Mouse (Mus musculus): ENCODE results near the gene Slc6a9. TPM values are rescaled to one million over a fixed set of nuclear protein-coding genes. Genes with fewer than 3 reads are reported as not detected.

Slc6a9 gene
- total RNA-seq, 2 experiments from 2014 or later, result 0.76 to 1.9 TPM

DNA sequence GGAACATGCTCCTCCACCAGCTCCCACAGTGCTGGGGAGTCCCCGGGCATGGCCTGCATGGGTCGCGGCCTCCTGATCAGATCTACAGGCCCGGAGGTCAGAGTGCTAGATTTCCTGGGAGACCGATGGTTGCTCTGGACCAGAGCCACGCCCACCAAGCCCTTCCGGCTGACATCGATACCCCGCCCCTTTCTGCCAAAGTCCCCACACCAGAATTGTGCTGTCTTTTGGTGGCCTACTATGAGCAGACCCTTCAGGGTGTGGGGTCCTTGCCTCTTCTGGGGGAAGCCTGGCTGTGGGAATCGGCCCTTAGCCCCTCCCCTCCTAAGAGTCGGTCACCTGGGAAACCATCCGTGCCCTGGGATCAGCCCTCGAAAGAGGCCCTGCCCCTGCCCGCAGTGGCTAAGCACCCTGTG, 38.2 kb downstream of the Slc6a9 start, which contains the start of gene Ccdc24:
Gene Ccdc24, minus strand, starts transcription at position 87 of the 416 bp plus-strand sequence.
- ATAC-seq (ENCODE audit: poor library complexity, severe bottlenecking), result no peak

DNA sequence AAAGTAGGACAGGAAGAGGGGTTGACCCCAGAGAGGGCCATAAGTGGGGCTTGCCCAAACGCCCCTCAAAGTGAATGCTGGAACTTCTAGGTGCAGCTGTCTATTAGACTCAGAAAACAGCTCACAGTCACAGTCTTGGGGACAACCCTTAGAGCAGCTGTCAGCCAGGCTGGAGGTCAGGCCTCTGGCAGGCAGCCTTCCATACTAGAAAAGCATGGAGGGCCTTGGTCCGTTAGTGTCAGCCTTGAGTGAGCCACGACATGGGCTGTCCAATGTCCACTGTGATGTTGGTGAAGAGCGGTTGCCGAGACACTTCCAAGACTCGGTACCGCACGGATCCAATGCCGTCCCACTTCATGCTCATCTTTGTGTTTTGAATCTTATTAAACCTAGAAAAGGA, 39.3 kb downstream of the Slc6a9 start:
- ATAC-seq (ENCODE audit: poor library complexity, severe bottlenecking), result no peak

DNA sequence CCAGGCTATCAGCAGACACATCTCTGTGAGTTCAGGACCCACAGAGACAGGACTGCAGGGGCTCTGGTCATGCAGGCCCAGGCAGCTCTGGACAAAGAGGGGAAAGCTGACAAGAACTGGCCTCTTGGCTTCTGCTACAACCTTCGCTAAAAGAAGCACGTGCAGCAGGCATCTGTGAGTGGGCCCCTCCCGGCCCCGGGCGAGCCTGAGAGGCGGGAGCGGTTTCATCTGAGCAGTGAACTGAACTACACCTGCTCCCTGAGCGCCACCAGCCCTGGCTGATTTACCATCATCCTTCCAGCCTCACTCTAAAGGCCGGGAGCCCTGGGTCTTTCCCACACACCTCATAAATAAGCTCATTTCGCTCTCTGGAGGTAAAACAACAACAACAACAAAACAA, 44.0 kb downstream of the Slc6a9 start:
- ATAC-seq (ENCODE audit: poor library complexity, severe bottlenecking), result no peak

DNA sequence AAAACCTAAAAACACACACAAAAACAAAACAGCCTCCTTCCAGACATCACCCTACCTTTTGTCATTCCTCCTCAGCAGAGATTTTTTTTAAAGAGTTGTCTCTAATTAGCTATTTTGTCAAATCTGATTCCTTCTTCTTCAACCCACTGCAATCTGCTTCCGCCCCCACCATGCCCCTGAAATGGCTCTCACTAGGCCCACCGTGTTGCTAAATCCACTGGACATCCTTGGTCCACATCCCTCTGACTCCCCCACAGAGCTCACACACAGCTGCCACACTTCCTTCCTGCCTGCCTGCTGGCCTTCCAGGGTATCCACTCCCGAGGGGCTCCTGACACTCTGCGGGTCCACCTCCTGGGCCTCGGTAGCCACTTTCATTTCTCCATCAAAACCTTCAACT, 44.4 kb downstream of the Slc6a9 start:
- ATAC-seq (ENCODE audit: poor library complexity, severe bottlenecking), result no peak

DNA sequence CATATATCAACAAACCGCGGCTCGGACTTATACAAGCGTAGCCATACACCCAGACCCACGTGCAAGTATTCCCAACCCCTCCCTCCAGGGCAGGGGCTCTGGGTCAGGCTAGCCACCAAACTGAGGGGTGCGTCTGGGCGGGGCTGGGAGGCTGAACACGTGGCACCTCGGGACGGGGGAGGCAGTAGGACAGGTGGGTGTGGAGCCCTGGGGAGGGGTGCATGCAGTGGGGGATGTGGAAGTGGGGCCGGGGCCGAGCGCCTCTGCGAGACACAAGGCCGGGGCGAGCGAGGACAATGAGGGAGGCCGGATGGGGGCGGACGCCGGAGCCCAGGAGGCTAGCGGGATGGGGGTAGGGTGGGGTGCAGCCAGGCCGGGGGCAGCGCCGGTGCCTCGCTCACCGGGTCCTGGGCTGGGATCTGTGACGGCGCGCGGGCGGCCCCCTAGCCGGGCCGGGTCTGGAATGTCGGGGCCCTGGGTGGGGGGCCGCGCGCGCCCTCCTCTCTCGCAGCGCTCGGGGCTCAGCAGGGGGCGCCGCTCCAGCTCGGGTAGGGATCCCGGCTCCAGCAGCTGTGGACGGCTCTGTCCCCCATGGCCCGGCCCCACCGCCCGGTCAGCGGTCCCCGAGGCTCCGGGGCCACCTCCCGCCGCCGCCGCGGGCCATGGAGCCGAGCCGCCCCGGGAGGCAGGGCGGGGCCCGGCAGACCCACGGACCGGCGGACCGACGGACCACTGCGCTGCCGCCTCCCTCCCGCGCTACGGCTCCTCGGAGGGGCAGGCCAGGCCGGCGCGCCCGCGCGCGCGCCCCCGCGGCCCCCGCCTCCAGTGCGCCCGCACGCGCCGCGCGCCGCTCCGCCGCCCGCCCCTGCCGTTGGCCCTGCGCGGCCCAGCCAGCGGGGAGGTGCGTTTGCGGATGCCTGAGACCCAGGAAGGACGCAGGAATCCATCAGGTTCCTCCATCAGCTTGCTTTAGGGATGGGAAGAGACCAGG, 48.7 kb downstream of the Slc6a9 start, which contains the start of gene B4galt2:
Gene B4galt2, minus strand, starts transcription at position 787 of the 991 bp plus-strand sequence.
- no peak for ATAC-seq (ENCODE audit: poor library complexity, severe bottlenecking)

DNA sequence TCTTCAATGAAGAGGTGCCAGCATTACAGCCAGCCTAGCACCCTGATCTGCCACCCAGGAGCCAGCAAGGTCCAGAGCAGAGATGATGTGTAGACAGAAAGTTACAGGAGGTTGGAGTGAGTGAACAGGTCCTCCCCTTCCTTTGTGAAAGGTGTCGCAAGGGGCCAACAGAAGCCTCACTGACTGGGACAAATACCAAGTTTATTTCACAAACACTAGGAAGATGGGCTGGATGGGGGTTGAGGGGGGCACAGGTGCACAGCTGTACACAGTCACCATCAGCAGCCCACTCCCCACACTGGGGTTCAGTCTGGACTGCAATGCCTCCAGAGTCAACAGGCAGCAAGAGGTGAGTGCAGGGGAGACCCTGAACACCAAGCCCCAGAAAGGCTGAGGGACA, 49.8 kb downstream of the Slc6a9 start:
- no peak for ATAC-seq (ENCODE audit: poor library complexity, severe bottlenecking)

DNA sequence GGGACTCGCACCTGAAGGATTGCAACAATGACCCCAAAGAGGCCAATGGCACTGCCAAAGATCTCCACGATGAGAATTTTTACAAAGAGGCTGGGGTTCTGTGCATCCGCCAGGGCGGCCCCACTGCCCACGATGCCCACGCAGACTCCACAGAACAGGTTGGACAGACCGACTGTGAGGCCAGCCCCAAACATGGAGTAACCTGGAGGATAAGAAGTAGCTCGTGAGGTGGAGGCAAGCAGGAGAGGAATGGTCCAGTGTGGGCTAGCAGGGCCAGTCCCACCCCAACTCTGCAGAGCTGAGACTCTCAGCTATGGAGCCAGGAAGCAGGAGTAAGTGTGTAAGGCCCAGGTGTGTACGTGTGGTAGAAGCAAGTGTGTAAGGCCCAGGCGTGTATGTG, 50.8 kb downstream of the Slc6a9 start:
- ATAC-seq (ENCODE audit: poor library complexity, severe bottlenecking), result no peak

DNA sequence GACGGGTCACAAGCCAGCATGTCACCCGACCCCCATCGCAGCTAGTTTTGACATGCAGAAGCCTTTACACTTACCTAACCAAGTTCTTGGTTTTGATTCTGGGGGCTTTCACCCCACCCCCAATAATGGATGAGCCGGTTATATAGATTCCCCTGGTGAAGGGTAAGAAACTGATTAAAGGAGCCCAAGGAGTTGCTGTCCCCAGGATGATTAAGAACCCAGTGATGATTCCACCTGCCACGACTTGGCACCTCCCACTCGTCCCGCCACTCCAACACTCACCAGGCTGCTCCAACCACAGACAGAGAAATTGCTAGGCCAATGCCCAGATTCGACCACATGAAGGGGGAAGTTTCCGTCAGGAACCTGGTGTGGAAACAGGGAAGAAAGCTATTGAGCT, 51.7 kb downstream of the Slc6a9 start:
- ATAC-seq (ENCODE audit: poor library complexity, severe bottlenecking), result no peak

DNA sequence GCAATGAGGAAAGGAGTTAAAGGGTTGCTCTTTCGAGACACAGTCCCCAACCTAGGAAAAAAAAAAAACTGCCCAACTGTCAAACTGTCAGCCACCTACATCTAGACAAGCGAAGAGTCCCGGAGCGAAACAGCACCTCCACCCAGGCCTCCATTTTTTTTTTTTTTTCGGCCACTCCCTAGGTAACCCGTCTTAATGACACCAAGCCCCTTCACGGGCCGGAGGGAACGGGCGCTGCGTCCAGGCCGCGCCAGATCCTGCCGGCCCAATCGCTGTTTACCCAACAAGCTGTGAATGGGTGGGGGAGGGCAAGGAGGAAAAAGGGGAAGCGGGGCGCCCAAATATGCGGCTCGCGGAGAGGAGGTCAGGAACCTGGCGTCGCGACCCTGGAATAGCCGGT, 52.3 kb downstream of the Slc6a9 start:
- ATAC-seq (ENCODE audit: poor library complexity, severe bottlenecking), result peak; percentile 64

DNA sequence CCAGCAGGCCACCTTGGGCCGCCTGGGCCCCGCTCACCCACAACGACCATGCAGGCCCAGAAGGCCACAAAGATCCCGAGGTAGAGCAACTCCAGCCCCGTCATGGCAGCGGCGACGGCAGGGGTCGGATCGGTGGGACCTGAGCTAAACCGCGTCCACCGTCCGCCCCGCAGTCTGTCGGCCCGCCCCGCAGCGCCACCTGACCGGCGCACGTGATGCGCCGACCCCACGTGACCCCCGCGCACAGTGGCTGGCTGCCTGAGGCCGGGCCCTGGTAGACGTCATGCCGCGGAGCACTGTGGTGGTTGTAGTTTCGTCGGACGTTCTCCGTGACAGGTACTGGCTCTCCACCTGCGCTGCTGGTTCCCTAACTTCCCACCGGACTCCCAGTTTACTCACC, 52.8 kb downstream of the Slc6a9 start, which contains the start of gene Atp6v0b:
Gene Atp6v0b, minus strand, starts transcription at position 201 of the 400 bp plus-strand sequence.
- peak; percentile 75 for ATAC-seq (ENCODE audit: poor library complexity, severe bottlenecking)

DNA sequence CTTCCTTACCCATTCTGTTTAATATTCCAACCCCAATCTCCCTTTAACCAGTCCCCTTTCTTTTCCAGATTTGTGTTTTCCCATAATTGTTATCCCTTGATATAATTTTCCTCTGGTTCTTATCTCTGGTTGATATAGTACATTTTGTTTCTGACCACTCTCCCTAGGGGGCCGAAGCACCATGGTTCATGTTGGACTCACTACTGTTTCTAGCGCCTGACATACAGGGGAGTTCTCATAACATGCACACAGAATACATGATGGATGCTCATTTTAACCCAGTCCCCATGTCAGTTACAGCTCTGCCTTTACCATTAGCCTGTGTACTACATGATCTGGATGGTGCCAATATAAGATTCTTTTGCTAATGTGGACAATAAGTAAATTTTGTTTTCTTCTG, 53.6 kb downstream of the Slc6a9 start:
- ATAC-seq (ENCODE audit: poor library complexity, severe bottlenecking), result no peak

DNA sequence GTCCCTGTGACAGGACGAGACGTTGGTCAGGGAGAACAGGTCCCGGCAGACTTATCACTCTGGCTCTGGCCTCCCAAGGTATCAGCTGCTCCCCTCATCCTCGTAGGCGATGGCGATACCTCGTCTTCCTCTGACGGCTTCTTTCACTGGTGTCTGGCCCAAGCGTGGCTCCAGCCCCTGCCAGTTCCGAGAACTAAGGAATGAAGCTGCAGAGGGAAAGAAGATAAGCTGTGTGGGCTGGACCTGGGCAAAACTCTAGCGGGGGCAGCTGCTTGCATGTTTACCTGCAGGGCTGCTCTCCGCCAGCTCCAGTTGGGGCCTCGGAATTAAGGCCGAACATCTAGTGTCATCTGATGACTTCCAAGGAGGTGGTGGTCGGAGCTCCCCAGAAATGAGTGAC, 55.2 kb downstream of the Slc6a9 start:
- ATAC-seq (ENCODE audit: poor library complexity, severe bottlenecking), result no peak

DNA sequence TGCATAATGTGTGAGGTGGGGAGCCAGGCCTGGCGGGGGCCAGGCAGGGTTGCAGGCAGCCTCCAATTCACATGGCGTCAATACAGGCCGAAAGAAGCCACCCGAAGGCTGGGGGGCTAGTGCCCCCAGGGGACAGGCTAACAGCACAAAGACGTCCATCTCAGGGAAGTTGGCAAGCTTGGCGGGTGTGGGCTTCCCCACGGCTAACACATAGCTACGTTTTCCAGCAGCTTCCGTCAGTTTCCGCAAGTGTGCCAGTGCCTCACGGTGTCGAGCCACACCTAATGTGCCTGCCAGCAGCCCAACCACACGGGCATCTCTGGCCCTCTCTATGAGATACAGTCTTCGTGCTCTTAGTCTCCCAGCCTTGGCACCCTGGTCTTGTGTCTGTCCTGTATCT, 55.7 kb downstream of the Slc6a9 start:
- no peak for ATAC-seq (ENCODE audit: poor library complexity, severe bottlenecking)

DNA sequence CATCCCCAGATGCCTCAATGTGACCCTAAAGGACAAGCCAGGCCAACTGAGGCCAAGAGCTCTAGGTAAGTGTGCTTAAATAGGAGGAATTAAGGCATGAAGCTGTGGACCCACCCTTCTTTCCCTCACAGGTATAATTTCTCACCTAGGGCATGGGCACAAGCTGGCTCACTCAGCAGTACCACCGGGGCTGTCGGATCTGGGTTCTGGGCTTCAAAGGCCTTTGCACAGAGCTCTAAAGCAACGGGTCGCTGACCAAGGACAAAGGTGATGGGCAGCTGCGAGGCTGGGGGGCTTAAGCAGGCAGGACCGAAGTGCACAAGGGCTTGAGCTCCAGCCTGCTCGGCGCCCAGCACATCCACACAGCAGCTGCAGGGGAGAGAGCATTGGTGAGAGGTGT, 56.4 kb downstream of the Slc6a9 start:
- ATAC-seq (ENCODE audit: poor library complexity, severe bottlenecking), result no peak

DNA sequence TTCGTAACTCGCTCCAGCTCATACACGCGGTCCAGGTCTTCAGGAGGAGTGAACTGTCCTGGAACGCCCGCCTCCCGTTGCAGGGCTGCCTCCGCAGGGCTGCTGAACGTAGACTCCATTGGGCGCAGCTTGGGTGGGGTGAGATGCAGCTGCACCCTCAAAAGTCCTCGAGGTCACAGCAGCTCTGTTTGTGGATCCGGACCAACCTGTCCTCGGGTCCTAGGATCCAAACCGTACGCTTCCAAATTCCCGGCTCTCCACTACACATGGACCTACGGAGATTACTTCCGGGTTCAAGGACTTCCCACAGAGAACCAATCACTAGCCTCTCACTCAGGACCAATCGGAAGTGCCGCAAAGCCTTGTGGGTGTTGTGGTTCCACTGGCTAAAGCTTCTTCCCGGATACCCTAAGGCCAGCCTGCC, 57.4 kb downstream of the Slc6a9 start, which contains the start of gene Dph2:
Gene Dph2, minus strand, starts transcription at position 295 of the 424 bp plus-strand sequence.
- peak; percentile 89 for ATAC-seq (ENCODE audit: poor library complexity, severe bottlenecking)

DNA sequence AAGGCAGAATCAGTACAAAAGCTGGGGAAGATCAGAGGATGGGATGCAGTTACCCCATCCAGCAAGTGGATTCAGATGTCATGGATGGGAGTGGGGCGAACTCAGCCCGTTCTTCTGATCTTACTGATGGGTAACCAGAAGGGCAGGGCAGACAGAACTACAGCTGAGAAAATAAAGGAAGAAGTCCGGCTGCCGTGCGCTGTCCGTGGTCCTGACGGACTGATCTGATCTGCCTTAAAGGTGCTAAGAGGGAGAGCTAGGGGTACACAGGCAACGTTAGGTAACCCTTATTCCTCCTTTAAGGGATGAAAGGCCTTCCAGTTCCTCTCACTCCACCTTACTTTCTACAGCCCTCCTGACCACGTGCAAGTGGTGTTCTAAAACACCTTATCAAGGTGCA, 59.1 kb downstream of the Slc6a9 start:
- no peak for ATAC-seq (ENCODE audit: poor library complexity, severe bottlenecking)

DNA sequence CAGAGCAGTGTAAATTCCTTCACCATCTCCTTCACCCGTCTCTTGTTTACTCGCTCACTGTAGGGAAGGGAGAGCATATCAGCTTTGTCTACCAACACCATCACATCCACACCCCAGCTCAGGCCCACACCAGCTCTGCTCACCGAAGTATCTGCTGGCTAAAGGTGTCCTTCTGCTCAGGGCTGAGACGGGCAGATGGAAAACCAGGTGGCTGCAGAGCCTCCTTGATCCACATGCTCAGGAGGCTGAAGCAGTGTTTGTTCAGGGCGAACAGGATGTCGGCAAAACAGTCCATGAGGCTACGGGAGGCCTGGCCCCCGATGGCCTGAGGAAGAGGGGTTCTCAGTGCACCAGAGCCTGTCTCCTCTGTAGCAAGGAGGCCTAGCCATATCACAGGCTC, 60.3 kb downstream of the Slc6a9 start:
- ATAC-seq (ENCODE audit: poor library complexity, severe bottlenecking), result no peak

DNA sequence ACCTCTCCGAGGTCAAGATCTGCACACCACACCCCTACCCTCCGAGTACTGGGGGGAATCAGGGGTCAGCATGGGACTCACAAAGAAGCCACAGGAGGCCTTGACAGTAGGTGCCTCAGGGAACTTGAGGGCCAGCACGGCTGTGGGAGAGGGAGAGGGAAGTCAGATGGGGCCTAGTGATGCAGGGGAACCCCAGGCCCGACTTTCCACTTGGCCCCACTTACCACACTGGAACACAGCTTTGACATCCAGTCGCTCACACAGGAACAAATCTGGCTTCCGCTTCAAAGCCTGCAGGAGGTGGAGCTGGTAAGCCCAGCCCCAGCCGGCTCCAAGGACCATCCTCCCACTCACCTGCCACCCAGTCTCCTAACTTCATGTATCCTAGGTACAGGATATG, 61.0 kb downstream of the Slc6a9 start:
- ATAC-seq (ENCODE audit: poor library complexity, severe bottlenecking), result no peak

DNA sequence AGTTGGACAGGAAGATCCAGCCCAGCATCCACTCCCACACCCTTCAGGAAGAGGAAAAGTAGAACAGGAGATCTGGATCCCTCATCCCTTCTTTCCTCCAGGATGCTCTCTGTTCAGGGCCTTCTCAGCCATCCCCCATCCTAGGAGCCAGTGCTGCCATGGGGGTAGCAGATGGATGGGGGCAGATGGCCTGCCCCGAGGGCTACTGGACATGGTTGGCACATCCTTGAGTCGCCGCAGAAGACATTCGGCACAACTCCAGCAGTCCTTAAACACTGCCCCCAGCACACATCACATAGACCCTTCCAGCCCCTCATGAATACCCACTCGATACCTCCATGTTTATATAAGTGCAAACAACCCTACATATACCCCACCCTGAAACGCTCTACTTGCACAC, 61.7 kb downstream of the Slc6a9 start:
- ATAC-seq (ENCODE audit: poor library complexity, severe bottlenecking), result no peak

DNA sequence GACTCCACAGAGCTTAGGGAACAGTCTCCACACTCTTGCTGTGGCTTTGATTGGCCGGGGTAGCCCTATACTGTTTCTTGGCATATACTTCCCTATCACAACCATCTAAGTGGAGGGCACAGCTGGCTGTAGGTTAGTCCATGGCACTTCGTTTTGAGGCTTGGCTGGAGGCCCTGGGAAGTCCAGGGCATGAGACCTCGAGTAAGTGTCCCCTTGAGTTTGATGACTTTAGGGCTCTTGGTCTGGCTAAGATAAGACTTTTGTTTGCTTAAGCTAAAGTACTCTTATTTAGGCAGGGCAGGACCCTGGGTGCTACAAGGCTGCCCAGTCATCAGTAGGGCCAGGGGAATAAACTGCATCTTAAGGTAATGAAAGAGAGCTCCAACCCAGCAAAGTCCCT, 63.8 kb downstream of the Slc6a9 start:
- no peak for ATAC-seq (ENCODE audit: poor library complexity, severe bottlenecking)

DNA sequence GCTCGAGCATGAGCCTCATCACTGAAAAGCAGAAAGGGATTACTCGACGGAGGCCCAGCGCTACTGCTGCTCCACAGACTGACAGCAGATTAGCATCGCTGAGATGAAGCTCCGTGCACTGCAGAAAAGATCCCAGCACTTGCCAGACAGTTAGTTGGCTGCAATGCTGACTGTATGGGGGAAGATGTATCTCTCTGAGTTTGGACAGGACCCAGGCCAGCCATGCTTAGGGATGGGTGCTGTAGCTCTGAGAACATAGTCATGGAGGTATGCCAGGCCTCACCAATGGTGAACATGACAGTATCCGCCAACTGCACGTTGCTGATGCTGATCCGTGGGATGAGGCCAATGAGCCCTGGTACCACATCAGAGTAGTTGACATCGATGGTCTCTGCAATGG, 69.8 kb downstream of the Slc6a9 start:
- no peak for ATAC-seq (ENCODE audit: poor library complexity, severe bottlenecking)

DNA sequence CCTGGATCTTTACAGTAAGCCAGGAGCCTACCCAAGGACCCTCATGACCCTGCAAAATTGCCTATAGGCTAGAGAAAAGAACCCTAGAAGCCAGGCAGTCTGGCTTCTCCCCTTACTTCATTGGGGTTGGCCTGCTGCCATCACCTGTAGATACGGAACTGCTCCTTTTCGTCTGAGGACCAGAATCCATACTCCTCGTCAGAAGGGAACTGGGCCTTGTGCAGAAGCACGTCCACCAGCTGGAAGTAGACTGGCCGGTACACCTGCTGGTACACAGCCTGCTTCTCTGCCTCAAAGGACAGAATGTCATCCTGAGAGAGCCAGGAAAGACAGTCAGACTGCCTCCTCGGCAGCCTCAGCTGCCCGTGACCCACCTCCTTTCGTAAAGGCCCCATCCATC, 70.5 kb downstream of the Slc6a9 start:
- no peak for ATAC-seq (ENCODE audit: poor library complexity, severe bottlenecking)

Data from megakaryocyte, adult 5-6 weeks (primary cell).